Mouse (Mus musculus) kidney, postnatal 0 days (tissue): ENCODE data around the gene Ppp1cc. TPM values are rescaled to one million over a fixed set of nuclear protein-coding genes. Genes with fewer than 3 reads are reported as not detected.
"Not testable (repeated sequence)": the region's sequence is repeated elsewhere in the genome, so short reads cannot be mapped to it uniquely, and the experiment has no call there.

Experiments used
- ATAC-seq: fragments of 200-750 bp; cut with Nextera tagmentation; replicated peaks from 2 replicates; pipeline ENCODE4 v1.8.0; 2017; ENCODE audit warnings: low read depth, moderate number of reproducible peaks, moderate TSS enrichment, moderate library complexity; ENCODE audit not compliant: low FRiP score
- DNase-seq: peaks from one replicate; pipeline ENCODE4 v3.0.0-alpha.2; 2016; ENCODE audit warnings: low spot score
- H3K27ac ChIP-seq: fragments of 300-500 bp; sonication (generic); 2 replicates; pipeline ENCODE4 v1.5.1; 2014; ENCODE audit warnings: mild to moderate bottlenecking
- H3K27me3 ChIP-seq: fragments of 300-500 bp; sonication (generic); 2 replicates; pipeline ENCODE4 v1.6.1; 2014; ENCODE audit warnings: low read length, mixed read lengths; ENCODE audit not compliant: insufficient read depth
- H3K36me3 ChIP-seq: fragments of 300-500 bp; sonication (generic); 2 replicates; pipeline ENCODE4 v1.6.1; 2014; ENCODE audit warnings: low read length, mixed read lengths; ENCODE audit not compliant: insufficient read depth
- H3K4me1 ChIP-seq: fragments of 300-500 bp; sonication (generic); replicated peaks from 2 replicates; pipeline ENCODE4 v1.6.1; 2014; ENCODE audit warnings: antibody characterized with exemption, low read length, mixed read lengths; ENCODE audit not compliant: insufficient read depth
- H3K4me2 ChIP-seq: fragments of 300-500 bp; sonication (generic); 2 replicates; pipeline ENCODE4 v1.6.1; 2014; ENCODE audit warnings: mild to moderate bottlenecking, low read length, moderate library complexity, mixed read lengths
- H3K4me3 ChIP-seq: fragments of 300-500 bp; sonication (generic); replicated peaks from 2 replicates; pipeline ENCODE4 v1.5.1; 2014; ENCODE audit warnings: low read depth, low read length
- H3K9ac ChIP-seq: fragments of 300-500 bp; sonication (generic); 2 replicates; pipeline ENCODE4 v1.6.1; 2014; ENCODE audit warnings: low read depth, low read length
- H3K9me3 ChIP-seq: fragments of 300-500 bp; sonication (generic); replicated peaks from 2 replicates; pipeline ENCODE4 v1.6.1; 2016; ENCODE audit warnings: low read length, inconsistent platforms, mixed read lengths
- CTCF ChIP-seq: IDR thresholded peaks from 2 replicates; pipeline ENCODE4 v1.5.1; 2016; ENCODE audit warnings: antibody characterized with exemption, low read depth, mild to moderate bottlenecking, moderate library complexity
- WGBS: fragments of 180-500 bp; shearing (Covaris S2); extraction: QIAGEN DNeasy Blood & Tissue Kit; methylation state at CpG from one replicate; pipeline ENCODE4 v1.1.7; 2014; 5-methylcytosine and 5-hydroxymethylcytosine counted together
- polyA plus RNA-seq: library from polyadenylated mRNA; unstranded; fragments of >200 nt; fragmentation: Nextera tagmentation; extraction: Ambion mirVana; gene quantifications from 2 replicates; pipeline ENCODE4 v1.2.1, GENCODE M21; 2015

Gene Ppp1cc
- polyA plus RNA-seq, 1 experiment from 2014 or later = 220 TPM

GRCm38 (mm10) chr5:122144825-122145224 is 13.3 kb upstream of the Ppp1cc start:
- DNase-seq (no peak), ATAC-seq (no peak)
- no peaks in the 10 kb centered on the region for H3K9me3 ChIP-seq
- H3K27ac ChIP-seq = peak overlapping the region; percentile 78
- 94% methylated on average over 4 of the region's 4 CpGs for WGBS
- no peaks in the 10 kb centered on the region for H3K36me3 ChIP-seq
- H3K9ac ChIP-seq = no peak overlapping the region
- H3K4me3 ChIP-seq = no peak overlapping the region
- no peak for TF ChIP-seq CTCF
- H3K4me1 ChIP-seq = no peaks in the 10 kb centered on the region
- no peaks in the 10 kb centered on the region for H3K27me3 ChIP-seq
- 0 out of 2 replicates have a peak overlapping the region, but pooled peaks have one; percentile 29 for H3K4me2 ChIP-seq

GRCm38 (mm10) chr5:122145381-122146055 is 12.6 kb upstream of the Ppp1cc start:
- peak; percentile 52 for ATAC-seq
- H3K27ac ChIP-seq = peak overlapping the region; percentile 78
- no peaks in the 10 kb centered on the region for H3K4me1 ChIP-seq
- TF ChIP-seq CTCF = no peak
- peak overlapping the region; percentile 29 for H3K4me2 ChIP-seq
- peak; percentile 68 for DNase-seq
- no peaks in the 10 kb centered on the region for H3K36me3 ChIP-seq
- WGBS = 30% methylated on average over 15 of the region's 15 CpGs
- no peak overlapping the region for H3K9ac ChIP-seq
- no peaks in the 10 kb centered on the region for H3K9me3 ChIP-seq
- H3K4me3 ChIP-seq = no peak overlapping the region
- H3K27me3 ChIP-seq = no peaks in the 10 kb centered on the region

- Histone ChIP-seq H3K36me3 (no peaks in the 10 kb centered on the region), H3K4me1 (no peaks in the 10 kb centered on the region), H3K9ac (no peak overlapping the region), H3K27ac (peak overlapping the region; percentile 78), H3K9me3 (no peaks in the 10 kb centered on the region), H3K4me3 (no peak overlapping the region), H3K4me2 (peak overlapping the region; percentile 29; the same call in 1 of the 2 replicates), H3K27me3 (no peaks in the 10 kb centered on the region)
- DNase-seq = peak; percentile 87
- ATAC-seq = peak; percentile 60
- no peak for TF ChIP-seq CTCF
- WGBS = 15% methylated on average over 10 of the region's 10 CpGs
Measured at GRCm38 (mm10) chr5:122146056-122146580, 12.0 kb upstream of the Ppp1cc start.

GRCm38 (mm10) chr5:122146609-122147008 is 11.5 kb upstream of the Ppp1cc start:
- ATAC-seq (no peak), DNase-seq (no peak)
- H3K4me3 ChIP-seq = no peak overlapping the region
- H3K9ac ChIP-seq = no peak overlapping the region
- no peak for TF ChIP-seq CTCF
- H3K27ac ChIP-seq = peak overlapping the region; percentile 78
- no peaks in the 10 kb centered on the region for H3K36me3 ChIP-seq
- H3K9me3 ChIP-seq = no peaks in the 10 kb centered on the region
- H3K4me1 ChIP-seq = no peaks in the 10 kb centered on the region
- no peaks in the 10 kb centered on the region for H3K27me3 ChIP-seq
- H3K4me2 ChIP-seq = no peak overlapping the region

GRCm38 (mm10) chr5:122148107-122148506 is 10.0 kb upstream of the Ppp1cc start:
- ATAC-seq (no peak), DNase-seq (no peak)
- H3K4me3 ChIP-seq = no peak overlapping the region
- no peaks in the 10 kb centered on the region for H3K27me3 ChIP-seq
- no peak overlapping the region for H3K27ac ChIP-seq
- no peak for TF ChIP-seq CTCF
- 86% methylated on average over 1 of the region's 1 CpGs for WGBS
- no peak overlapping the region for H3K4me2 ChIP-seq
- no peaks in the 10 kb centered on the region for H3K9me3 ChIP-seq
- H3K9ac ChIP-seq = no peak overlapping the region
- H3K36me3 ChIP-seq = no peaks in the 10 kb centered on the region
- H3K4me1 ChIP-seq = no peaks in the 10 kb centered on the region

- no peaks in the 10 kb centered on the region for H3K27me3 ChIP-seq
- no peaks in the 10 kb centered on the region for H3K4me1 ChIP-seq
- no peak overlapping the region for H3K9ac ChIP-seq
- no peaks in the 10 kb centered on the region for H3K9me3 ChIP-seq
- no peak overlapping the region for H3K4me3 ChIP-seq
- no peaks in the 10 kb centered on the region for H3K36me3 ChIP-seq
- no peak overlapping the region for H3K27ac ChIP-seq
- TF ChIP-seq CTCF = no peak
- no peak overlapping the region for H3K4me2 ChIP-seq
- ATAC-seq (no peak), DNase-seq (no peak)
- WGBS = 47% methylated on average over 4 of the region's 4 CpGs
Measured at GRCm38 (mm10) chr5:122149259-122149658, 8.8 kb upstream of the Ppp1cc start.

GRCm38 (mm10) chr5:122152508-122152907 is 5.6 kb upstream of the Ppp1cc start:
- ATAC-seq, H3K9ac ChIP-seq, DNase-seq, H3K4me2 ChIP-seq, H3K27me3 ChIP-seq, H3K36me3 ChIP-seq, H3K4me3 ChIP-seq, H3K4me1 ChIP-seq, H3K27ac ChIP-seq, H3K9me3 ChIP-seq: not testable (repeated sequence)
- 90% methylated on average over 5 of the region's 5 CpGs for WGBS
